Mouse (Mus musculus) 416B (cell line): ENCODE measurements at regions not wholly inside any gene's neighbourhood (a gene's known extent, or its start where the extent isn't known, plus 50 kb on each side); places are given as distances from the start of the nearest gene placed in this dataset.
"Not testable (repeated sequence)": the region's sequence is repeated elsewhere in the genome, so short reads cannot be mapped to it uniquely, and the experiment has no call there.

ENCODE experiments used
- DNase-seq: peaks from one replicate; pipeline ENCODE4 v3.0.0; 2011; ENCODE audit warnings: low read depth

DNA sequence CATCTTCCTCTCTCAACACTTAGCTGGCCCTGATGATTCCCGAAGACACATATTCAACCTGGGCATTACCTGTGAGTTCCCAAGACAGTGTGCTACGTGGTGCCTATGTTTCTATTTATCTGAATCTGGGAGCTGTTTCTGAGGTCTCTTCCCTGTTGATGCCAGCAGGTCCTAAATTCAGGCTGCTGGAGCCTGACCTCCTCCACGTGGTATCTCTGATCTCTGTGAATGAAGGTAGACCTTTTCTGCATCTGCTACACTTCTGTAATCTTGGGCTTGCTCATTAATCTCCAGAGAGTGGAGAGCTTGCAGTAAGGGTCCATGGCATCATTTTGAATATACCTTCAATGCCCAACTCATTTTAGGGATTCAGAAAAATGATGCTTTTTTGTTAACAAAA, 215.8 kb downstream of the Pten start:
- no peak for DNase-seq

DNA sequence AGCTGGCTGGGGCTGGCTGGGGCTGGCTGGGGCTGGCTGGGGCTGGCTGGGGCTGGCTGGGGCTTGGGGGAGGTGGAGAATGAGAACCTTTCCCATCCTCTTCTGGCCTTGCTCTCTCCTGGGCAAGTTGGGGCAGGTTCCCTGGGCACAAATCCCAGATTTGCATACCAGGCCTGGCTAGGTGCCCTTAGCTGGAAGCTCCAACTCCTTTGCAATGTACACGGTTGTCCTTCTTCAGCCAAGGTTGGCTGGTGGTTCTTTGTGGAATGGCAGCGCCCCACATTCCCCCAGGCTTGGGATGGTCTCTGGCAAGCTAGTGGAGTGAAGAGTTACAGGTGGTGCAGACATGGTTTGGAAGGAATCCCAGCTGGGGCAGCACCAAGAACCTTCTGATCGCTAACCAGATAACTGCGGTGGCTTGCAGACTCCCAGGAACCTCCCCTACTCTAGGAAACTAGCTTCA, 217.5 kb downstream of the Pten start:
- no peak for DNase-seq

DNA sequence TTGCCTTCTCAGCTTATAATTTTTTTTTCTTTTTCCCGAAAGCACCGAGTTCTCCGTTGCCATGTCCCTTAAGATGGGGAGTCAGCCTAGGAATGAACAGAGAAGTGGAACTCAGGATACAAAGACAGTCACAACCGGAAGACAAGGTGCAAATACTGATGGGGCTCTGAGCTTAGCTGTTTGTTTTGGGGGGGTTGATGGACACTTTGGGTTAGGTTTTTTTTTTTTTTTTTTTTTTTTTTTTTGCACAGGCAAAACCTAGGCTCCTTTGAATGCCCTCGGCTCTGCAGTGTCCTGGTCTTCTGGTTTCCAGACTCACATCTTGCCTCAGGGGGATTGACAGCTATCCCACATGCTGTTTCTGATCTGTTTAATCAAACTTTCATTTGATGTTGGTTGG, 218.0 kb downstream of the Pten start:
- no peak for DNase-seq

DNA sequence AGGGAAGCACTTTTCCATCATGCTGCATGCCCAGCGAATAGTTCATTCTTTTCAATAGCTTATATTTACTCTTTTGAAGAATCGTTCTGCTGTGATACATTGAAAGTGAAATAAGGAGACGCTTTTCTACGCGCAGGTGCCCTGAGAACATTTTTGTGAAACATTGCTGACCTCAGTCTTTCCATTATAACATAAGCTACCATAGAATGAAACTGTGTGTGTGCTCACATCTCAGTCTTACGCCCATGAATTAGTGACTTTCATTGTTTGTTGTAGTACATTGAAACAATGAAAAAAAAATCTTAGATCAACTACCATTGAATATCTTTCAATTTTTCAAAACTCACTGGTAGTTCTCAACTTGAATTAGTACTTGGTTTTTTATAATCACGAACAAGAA, 219.2 kb downstream of the Pten start:
- no peak for DNase-seq

DNA sequence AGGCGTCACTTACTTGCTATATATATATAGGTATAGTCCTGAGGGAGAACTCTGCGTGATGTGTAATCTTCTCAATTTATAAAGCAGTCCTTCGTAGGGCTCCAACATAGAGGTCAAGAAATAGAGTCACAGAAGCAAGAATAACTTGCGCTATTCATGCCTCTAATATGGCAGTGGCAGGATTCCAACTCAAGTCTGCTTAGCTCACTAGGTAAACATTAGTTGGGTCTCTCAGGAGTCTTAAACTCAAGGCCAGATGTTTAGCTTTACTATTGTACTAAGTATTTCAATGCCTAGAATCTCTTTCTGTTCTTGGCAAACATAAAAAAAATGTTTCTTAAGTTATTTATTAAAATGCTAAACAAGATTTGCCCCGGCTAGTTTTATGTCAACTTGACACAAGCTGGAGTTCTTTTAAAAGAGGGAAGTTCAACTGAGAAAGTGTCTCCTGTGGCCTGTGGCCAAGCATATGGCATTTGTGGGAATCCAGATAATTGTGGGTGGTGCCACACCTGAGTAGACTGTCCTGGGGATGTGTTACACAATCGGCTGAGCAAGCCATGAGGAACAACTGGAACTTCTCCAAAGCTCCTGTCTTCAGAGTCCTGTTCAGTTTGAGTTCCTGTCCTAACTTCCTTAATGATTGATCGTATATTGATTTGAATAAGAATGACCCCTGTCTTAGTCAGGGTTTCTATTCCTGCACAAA, 220.9 kb downstream of the Pten start:
- DNase-seq, result peak; percentile 57

DNA sequence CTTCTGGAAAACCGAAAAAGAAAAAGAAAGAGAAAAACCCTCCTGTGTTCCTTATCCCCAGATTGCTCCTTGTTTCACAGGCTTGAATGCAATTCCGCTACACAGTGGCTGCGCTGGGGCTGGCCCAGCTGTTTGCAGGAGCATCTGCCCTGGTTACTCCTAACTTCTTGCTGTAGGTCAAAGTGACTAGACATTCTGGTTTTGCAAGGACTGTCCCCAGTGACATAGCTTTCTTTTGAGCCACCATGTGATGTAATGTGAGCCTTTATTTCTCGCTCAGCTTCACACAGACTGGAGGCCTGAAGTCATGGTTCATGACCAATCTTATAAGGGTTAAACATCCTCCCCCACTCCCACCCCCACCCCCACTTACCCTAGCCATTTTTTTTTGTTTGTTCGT, 222.8 kb downstream of the Pten start:
- DNase-seq, result peak; percentile 24

DNA sequence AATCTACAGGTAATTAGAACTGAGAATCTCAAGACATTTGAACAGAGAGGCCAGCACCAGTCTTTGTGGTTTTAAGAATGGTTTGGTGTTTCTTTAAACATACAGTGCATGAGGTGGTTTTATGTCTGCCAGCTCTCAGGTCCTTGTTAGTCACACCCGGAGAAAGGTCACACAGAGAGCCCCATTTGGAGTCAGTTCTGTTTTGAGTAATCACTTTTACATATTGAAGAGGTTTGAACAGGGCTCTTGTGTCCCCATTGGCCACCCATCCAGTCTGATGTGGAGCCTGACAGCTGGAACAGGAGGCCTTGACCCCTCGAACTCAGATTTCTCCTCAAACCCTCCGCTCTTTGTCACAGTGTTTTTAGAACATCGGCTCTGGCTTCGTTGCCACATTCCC, 231.4 kb downstream of the Pten start:
- no peak for DNase-seq

DNA sequence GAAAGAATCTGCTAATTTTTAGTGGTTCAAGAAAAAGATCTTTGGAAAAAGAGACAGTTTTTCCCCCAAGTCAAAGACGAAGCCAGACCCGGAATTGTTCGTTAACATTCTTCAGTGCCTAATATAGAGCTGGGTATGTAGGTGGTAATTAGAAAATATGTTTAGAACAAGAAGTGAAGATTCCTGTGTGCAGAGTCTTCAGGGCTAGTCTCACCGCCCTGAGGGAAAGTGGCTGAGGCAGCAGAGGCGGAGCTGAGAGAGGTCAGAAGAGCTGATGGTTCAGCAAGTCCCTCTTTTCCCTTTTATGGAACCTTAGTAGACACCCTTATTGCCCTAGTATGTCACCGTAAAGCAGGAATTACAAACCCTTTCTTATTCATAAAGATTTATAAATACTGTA, 232.0 kb downstream of the Pten start:
- no peak for DNase-seq

DNA sequence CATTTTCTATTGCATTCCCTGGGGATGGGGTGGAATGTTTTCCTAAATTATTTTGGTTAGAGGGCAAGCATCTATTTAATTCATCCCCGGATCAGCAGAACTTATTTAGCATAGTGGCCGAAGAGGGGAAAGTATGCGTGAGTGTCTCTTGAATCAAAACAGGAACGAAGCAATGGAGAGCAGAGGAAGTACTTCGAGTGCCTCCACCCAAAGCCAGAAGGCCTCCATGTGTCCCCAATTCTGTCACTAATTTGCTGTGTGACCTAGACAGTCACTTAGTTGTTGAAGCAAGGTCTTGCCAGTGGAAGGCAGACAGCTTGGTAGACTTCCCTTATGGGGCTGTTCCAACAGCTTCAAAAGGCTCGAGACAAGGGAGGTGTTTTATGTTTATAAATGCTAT, 233.3 kb downstream of the Pten start:
- no peak for DNase-seq

DNA sequence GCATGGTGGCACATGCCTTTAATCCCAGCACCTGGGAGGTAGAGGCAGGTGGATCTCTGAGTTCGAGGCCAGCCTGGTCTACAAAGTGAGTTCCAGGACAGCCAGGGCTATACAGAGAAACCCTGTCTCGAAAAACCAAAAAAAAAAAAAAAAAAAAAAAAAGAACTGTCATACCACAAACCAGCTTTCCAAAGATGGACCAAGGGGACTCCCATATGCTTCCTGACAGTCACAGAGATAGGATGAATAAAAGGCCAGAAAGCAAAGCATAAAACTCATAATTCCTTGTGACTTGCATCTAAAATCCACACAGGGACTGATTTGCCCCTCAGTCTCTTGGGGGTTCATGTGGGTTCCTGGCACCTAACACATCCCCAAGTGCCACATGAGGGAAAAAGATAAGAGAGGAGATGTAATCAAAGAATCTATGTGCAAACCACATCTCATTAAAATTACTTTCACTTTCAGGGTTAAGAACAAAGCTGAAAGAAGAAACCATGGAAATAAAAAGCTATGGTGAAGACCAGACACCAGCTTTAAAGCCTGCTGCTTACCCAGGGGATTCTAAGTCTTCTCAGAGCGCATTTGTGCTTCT, 241.4 kb downstream of the Pten start:
- DNase-seq, result peak; percentile 94

DNA sequence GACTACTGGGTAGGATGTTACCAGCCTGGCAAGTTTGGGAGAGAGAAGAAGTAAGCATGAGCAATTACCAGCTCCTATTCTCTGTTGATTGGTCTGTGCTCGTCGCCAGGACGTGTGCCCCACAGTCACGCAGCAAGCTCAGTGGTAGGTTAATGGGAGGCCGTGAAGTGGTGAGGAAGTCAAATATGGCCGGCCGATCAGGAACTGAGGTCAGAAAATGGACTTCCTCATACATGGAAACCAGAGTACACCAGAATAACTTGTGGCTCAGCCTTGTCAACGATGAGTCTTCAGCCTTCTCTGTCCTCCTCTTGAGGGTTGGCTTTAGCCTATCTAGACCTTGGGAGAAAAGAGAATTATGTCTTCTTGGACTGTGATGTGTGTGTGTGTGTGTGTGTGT, 250.3 kb downstream of the Pten start:
- peak; percentile 27 for DNase-seq

DNA sequence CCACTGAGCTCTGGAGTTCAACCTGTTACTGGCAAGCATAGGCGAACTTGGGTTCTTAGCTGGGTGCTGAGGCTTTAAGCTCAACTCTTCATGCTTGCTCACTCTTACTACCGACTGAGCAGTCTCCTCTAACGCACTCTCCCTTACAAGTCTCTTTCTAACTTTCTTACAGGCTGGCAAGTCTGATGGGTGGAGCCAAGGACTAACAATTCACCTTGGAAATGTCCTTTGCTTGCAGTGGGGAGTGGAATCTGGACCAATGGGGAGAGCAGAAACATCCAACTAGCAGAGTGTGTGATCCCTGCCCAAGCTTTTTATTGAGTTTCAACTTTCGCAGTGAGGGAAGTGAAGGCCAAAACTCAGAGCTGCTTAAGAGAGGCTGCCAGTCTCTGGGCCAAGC, 250.8 kb downstream of the Pten start:
- no peak for DNase-seq

DNA sequence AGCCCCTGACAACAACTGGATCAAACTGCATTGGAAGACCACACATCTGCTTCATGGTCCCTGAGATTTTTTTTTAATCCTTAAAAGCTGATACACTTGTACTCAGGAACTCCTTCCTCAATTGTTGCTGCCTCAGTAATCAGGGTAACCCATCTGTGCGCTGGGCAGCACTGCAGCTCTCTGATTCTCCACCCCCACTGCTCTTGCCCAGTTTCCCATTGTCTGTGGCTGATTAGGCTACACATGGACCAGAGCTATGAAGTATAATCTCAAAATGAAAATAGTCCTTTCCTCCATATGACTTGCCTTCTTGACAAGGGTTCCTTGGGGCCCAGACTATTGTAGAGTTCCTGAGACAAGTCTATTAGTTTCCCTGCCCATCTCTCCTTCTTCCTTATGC, 251.5 kb downstream of the Pten start:
- DNase-seq, result peak; percentile 37

DNA sequence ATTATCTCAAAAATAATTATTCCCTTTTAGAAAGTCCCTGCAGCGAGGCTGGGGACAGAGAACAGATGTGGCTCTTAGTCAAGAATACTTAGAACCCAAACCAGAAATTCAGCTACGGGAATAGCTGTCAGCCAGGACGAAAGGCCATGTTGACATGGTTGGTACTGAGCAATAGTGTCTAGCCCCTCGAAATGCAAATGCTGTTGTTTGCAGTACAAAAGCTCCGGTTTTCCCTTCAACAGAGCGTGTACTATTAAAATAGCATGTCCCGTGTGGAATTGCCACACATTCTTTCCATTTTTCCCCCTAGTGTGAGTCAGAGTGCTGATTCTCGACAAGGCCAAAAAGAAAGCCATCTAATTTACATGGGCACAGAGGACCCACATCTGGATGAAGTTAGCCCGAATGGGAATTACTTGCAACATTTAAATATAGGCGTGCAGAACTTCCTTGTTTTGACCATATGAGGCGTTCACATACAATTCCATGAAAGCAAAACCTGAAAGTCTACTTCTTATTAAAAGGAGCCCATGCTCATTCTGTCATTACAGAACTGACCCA, 253.7 kb downstream of the Pten start:
- DNase-seq, result no peak

DNA sequence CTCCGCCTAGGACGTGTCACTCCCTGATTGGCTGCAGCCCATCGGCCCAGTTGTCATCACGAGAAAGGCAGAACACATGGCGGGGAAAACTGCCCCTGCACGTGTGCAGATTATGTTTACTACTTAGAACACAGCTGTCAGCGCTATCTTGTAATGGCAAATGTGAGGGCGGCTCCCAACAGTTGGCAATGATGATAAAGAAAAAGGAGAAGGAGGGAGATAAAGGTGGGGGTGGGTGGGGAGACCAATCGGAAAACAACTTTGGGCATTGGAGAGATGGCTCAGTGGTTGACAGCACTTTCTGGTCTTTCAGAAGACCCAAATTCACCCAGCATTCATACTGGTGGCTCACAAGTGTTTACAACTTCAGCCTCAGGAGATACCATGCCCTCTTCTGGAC, 257.6 kb downstream of the Pten start:
- DNase-seq, result not testable (repeated sequence)

DNA sequence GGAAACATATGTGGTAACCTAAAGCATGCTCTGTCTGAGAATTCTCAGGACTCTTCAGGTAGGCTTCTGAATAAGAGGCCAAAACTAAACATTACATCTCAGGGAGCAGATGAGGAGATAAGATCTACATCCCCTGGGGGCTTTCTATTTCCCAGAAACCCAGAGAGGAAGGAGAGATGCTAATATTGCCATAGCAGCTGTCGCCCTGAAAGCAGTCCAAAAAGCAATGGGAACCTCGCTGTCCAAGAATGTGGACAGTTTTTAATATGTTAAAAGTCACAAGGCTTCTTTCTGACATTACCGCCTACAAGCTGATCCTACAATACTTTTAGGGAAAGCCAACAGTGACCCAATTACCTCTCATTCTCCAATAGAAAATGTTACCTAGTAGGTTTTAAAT, 263.9 kb downstream of the Pten start:
- DNase-seq, result no peak

DNA sequence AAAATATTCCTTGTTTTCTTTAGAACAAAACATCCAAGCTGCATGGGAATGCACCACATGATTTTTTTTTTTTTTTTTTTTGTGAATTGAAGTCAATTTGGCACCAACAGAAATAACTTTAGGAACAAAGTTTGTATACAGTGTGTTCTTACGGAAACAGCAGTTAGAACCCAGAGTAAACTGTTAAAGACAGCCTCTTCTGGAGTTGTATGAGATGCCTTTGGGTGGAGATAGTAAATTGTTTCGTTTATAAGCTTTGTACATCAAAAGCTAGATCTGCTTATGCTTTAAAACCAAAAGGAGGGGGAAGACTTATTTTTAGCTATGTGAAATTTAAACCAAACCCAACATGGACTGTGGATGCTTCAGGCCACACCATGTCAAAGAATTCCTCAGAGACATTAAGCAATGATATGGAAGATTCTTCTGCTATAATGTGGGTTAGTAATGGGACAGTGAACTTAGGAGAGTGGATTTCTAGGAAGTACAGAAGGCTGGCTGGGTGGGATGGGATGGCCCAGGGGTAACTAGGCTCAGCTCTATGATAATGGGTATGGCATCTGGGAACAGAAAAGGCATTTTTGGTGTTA, 265.6 kb downstream of the Pten start:
- DNase-seq, result no peak

DNA sequence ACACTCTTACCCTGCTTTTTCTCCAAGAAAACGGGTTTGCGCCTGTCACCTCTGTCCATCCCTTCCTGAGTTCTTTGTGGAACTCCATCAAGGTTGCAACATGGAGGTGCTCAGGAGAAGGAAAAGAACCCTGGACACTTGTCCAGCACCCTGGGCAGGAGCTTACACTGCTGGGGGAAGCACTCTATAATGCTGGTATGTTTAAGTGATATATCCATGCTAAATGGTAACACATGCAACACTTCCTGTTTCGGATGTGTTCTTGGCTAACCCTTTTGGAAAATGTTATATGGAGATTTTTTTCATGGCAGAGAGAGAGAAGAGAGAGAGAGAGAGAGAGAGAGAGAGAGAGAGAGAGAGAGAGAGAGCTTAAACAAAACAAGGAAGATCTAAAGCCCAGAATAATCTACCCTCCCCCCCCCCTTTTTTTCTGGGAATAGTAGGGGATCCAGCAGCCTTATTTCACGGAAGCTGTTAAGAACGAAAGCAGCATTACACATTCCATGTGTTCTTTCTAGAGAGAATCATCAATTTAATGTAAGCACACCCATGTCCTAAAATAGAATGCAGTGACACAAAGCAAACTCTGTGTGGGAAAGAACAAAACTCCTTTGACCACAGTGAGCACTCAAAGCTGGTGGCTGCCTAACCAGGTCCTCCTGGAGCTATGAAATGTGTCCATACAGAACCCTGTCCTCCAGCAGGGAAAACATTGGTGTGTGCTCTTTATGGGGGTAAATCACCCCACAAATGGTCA, 272.6 kb downstream of the Pten start:
- DNase-seq, result no peak

DNA sequence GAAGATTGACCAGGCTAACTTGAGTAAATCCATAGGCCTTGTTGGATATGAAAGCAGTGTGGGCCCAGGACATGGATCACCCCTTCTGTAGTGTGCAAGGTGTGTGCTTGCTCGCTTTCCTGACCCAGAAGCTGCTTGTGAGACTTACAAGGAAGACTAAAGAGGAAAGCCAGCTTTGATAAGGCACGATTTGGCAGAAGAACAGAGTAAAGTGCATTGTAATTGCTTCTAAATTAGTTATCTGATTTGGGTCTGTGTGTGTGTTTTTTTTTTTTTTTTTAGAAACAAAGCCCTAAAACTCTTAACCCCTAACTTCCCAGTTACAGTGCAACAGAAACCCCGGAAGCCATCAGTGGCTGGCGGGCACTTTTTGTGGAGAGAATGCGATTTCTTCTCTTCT, 283.2 kb downstream of the Pten start:
- DNase-seq, result no peak

DNA sequence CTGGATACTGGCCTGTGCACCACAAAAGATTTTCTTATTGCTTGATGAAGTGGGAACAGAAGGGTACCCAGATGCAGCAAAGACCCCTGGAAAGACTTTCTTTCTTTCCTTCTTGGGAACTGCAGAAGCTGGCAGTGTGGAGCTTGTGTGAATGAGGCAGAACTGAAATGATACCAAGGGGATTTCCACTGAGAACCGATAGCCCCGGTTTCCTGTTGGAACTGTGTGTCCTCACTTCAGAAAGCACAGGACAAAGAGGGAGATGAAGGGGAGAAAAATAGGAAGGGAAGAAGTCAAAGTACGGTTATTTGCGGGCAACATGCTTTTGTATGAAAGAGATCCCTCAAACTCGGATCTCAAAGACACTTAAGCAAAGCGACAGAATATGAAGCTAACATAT, 283.7 kb downstream of the Pten start:
- DNase-seq, result no peak

DNA sequence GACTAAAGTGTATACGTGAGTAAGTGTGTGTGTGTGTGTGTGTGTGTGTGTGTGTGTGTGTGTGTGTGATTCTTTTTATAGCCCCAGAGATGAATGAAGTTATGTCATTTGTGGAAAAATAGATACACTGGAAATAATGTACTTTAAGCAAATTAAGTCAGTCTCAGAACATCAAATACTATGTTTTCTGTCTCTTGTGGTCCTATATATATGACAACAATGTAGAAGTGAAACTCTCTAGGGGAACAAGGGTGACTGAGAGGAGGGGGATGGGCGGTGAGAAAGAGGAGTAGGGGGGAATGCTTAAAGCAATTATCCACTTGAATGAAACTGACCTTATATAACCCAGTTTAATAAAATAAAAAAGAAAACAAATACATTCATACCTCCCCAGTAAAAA, 285.5 kb downstream of the Pten start:
- no peak for DNase-seq

DNA sequence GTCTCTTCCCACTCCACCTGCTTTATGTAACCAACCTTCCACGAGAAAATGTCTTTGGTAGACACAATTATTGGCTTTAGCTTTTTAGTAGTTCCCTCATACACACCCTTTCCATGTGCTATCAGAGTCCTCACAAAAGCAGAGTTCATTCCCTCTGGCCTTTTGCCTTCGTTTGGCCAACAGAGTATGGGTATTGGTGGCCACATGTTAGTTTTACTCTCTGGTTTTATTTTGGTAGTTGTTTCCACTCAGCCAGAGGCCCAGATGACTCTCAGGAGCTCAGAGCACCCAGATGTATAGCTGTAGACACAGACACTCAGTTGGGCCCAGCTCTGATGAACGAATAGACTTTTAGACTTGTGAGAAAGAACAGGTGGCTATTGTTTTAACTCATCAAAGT, 286.4 kb downstream of the Pten start:
- no peak for DNase-seq
